Mouse (Mus musculus): ENCODE data around the gene Ddx31.

Ddx31 gene

GRCm38 (mm10) chr2:28867495-28867894 is 27.3 kb downstream of the Ddx31 start:
- DNase-seq: no peak

DNA sequence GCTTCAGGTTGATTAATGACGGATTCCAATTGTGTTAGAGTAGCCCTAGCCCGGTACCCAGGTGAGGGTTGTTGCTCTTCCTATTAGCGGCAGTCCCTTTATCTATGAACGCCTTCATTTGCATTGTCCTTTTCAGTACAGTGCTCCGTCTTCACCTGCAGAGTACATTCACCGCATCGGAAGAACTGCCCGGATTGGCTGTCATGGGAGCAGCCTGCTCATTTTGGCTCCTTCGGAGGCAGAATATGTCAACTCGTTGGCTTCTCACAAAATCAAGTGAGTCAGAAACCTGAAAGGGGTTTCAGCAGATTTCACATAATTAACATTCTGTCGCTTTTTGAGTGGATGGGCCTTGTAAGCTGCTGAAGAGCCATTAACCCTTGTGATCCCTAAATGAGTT is 35.3 kb downstream of the Ddx31 start:
- DNase-seq: no peak

GRCm38 (mm10) chr2:28881275-28881674 is 41.1 kb downstream of the Ddx31 start:
- DNase-seq: no peak

DNA sequence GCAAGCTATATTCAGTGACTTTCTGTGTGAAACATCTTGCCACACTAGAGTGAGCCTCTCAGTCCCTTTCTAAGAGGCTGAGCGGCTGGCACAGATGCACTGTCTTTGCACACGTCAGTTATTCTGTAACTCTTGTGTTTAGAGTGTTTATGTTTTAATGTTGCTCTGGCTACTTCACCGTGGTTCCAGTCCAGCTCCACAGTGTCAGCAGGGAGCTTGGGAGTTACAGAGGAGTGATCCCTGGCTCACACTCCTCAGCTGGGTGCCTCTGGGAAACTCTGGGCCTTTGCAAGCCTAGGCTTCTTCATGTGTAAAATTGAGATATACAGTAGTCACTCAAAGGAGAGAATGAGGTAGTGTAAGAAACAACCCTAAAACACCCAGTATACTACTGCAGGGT is 41.8 kb downstream of the Ddx31 start:
- DNase-seq: no peak

GRCm38 (mm10) chr2:28882826-28883485 is 42.8 kb downstream of the Ddx31 start:
- DNase-seq: no peak

- no peak for DNase-seq
Observed at GRCm38 (mm10) chr2:28884914-28885313, 44.7 kb downstream of the Ddx31 start.

GRCm38 (mm10) chr2:28892796-28893195 is 52.6 kb downstream of the Ddx31 start:
- no peak for DNase-seq

DNA sequence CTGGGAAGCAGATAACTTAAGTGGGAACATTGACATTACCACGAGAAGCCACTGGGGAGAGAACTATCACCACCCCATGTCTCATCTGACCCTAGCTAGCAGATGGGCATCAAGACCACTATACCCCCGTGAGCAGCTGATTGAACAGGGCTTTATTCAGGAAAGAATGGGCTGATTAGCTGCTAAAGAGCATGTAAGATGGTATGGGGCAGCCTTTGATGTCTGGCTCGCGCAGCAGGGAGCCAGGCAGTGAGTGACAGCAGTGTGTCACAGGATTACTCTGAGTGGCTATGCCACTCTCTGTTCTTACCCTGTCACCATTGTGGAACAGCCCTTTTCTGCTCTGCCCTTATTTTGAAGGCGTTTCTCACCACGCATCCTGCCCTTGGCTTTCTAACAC is 53.3 kb downstream of the Ddx31 start:
- DNase-seq: no peak

GRCm38 (mm10) chr2:28895876-28896275 is 55.7 kb downstream of the Ddx31 start:
- no peak for DNase-seq

- no peak for DNase-seq
Observed at GRCm38 (mm10) chr2:28897340-28897899, 57.2 kb downstream of the Ddx31 start.

DNA sequence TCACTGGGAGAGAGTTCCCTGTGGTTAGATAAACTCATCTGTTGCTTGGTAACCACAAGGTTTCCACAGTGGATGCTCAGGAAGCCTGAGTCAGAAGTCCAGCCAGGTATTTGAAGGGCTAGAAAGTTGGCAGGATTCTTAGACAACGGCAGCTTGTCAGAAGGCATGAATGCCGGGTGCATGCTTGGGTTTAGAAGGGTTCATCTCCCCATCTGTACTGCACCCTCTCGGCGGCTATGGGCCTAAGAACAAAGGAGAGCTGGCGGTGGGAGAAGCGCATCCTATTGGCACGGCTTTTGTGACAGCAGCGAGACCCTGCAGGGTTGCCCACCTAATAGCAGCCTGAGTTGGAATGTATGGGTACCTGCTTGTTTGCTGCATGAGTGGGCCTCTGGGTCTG is 62.1 kb downstream of the Ddx31 start:
- no peak for DNase-seq

- no peak for DNase-seq
Observed at GRCm38 (mm10) chr2:28903871-28904270, 63.7 kb downstream of the Ddx31 start.

GRCm38 (mm10) chr2:28904786-28905185 is 64.6 kb downstream of the Ddx31 start:
- DNase-seq: no peak

- DNase-seq: no peak
Observed at GRCm38 (mm10) chr2:28905561-28905960, 65.4 kb downstream of the Ddx31 start.

DNA sequence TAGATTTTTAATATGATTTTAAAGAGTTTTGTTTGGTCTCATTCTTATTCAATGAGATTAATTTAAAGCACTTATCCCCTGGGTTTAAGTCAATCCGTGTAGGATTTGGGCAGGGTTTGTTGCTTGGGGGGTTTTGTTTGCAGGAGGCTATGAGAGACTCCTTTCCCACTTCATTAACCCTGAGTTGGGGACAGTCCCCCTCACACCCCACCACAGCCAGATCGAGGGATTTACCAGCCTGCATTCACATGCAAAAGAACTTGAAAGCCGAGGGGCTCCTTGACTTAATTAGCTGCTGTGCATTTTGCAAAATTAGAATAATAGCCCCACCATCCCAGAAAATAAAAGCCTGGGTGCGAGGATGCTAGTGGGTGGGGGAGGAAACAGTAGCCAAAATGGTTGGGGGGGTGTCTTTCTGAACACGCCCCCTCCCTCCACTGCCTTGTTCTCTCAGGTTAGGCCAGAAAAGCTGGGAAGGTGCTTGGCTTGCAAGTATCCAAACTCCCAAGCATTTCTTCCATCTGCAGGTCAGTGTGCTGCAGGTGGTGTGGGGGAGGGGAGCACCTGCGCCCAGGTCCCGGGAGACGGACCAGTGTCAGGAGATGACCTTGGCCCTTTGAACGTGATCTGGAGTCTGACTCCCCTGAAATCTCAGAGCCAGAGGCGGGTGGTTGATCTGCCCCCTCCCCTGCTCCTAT is 67.6 kb downstream of the Ddx31 start:
- no peak for DNase-seq

GRCm38 (mm10) chr2:28908389-28909153 is 68.4 kb downstream of the Ddx31 start:
- no peak for DNase-seq

DNA sequence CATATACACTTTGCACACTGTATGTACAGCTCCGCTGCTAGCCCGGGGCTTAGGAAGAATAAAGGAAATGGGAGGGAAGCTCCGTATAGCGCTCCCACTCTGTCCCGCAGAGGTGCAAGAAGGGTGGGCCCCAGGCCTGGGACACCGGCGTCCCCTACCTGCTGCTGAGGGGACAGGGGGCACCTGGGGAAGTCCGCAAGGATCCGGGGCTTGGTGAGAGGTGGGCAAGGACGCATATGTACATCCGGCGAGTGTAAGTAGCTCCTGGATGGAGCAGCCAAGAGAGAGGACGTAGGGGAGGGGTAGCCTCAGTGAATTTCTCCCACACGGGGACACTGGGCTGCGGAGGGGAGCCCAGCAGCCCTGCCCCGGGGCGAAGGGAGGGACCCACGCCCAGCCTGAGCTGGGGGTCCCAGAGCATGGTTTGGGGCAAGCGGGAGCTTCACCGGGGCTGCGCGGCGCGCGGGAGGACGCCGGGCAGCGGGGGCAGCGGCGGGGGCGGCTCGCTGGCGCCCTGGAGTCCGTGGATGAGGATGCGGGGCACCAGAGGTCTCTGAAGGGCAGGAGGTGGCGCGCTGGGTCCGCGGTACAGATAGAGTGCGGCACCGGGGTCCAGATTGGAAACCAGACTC is 69.1 kb downstream of the Ddx31 start:
- no peak for DNase-seq

DNA sequence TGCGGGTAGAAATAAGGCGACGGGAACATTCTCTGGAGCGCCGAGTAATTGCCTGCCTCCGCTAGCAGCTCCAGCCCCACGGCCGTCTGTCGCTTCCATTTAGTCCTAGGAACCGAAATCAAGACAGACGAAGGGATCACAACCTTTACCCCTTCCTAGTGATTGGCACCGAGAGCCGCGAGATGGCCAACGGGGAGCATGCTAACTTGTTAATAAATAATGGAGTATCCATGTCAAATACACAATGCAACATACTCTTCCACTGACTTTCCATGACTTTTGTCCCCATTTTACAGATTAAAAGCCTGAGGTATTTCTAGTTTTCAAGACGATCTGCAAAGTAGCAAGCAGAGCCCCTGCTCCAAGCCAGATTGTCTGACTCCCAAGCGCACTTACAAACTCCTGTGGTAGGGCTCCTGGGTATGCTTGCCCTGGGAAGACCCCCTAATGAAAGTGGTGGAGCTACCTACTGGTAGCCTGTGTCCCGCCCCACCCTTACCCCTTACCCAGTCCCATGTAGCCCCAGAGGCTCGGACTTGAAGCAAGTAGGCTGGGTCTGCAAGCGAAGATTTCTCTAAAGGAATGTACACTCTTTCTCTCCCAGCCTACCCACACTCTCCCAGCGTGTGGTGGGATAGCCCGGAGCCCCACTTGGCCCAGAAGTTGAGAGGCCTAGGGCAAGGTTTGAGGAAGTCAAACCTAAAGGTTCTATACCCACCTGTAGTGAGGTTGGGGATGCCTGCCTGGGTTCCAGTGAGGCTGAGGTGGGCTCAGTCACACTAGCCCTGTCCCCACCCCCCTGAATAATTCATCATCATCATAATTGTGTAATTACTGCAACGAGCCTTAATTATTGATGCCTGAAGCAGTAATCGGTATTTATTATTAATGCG is 69.9 kb downstream of the Ddx31 start:
- DNase-seq: no peak

DNA sequence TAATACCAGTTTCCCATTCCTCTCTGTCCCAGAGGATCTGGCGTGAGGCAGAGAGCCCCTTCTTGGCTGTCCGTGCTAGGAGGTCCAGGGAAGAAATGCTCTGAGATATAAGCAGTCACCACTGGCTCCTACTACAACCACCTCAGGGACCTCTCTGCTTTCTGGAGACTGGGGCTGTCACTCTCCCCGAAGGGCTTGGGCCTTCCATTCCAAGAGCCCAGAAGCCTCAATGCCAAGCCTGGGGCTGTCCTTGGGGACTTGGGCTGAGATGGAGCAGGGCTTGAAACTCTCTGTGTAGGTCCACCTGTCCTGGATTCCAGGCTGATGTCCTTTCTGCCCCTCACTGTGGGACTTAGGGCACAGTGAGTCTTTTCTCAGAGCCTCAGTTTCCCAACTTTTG is 70.7 kb downstream of the Ddx31 start:
- DNase-seq: no peak

DNA sequence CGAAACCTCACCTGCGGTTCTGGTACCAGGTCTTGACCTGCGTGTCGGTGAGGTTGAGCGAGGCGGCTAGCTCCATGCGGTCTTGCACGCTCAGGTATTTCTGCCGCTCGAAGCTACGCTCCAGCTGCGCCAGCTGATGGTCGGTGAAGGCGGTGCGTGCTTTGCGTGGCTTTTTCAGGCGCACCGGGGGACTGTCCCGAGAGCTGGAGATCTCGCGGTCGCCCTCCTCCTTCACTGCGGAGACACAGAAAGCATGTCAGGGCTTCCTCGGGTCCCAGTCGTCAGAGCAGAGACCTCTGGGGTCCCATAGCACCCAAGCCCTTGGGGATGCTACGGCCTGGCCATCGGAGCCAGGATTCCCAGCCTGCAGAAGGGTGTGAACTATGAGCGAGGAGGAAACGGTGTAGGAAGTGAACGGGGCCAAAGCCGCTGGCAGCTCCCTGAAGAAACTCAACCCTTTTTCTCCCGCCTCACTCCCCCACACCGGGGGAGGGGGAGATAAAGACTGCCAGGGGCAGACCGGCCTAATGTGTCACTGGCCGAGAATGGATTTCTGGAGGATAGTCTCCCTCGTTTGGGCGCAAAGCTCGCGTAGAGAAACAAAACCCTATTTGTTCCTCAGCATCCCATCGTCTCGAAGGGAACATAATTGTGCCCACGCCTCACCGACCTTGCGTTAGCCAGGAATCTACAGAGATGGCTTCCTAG is 71.3 kb downstream of the Ddx31 start:
- no peak for DNase-seq

- no peak for DNase-seq
Observed at GRCm38 (mm10) chr2:28912039-28912700, 72.0 kb downstream of the Ddx31 start.
